Mouse (Mus musculus): ENCODE measurements around the gene Nek11. TPM values are rescaled to one million over a fixed set of nuclear protein-coding genes. Genes with fewer than 3 reads are reported as not detected.

The Nek11 gene
- total RNA-seq (2014; fragmentation: Nextera tagmentation) = not detected in 2 replicates
- total RNA-seq (2017) = not detected in 2 replicates

DNA sequence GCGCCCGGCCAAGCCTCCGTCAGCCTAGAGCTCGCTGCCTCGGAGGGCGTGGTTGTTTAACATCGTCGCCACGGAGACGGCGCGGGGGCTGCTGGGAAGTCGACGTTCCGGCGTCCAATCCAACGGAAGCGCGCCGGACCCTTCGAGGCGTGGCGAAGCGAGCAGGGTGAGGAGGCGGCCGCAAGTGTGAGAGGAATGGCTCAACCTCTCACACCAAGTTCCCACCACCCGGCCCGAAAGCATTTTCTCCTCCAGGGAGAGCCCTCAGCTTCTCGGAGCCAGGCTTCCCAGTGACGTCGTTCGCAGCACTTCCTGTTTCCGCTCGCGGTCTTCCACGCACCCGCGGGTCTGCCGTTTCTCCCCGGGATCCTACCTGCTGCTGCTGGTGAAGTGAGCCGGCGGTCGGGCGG is at the start of gene Nek11, which contains the start of gene Aste1:
Nek11 (minus strand) TSS at position 307 of the 410 bp plus-strand sequence.
Aste1 (plus strand) TSS at position 175 of the 410 bp plus-strand sequence.
- ATAC-seq (replicated peaks; ENCODE audit: low FRiP score, low TSS enrichment, poor library complexity, severe bottlenecking) = peak; percentile 99

DNA sequence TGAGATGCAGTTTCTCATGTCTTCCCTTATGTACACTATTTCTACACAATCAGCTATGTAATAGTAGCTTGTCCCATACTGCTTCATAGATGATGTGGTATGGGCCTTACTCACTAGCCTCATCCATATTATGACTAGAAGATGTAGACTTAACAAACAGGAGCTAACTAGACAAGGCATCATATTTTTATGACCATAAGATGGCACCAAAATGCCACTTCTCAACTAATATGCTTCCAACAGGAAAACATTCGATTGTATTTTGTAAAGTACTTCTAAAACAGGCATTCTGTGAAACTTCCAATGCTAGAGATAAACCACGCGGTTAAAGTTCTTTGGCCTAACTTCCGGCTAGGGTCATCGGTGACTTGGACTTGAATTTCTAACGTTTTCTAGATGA is 13.2 kb upstream of the Nek11 start:
- ATAC-seq (replicated peaks; ENCODE audit: low FRiP score, low TSS enrichment, poor library complexity, severe bottlenecking) = no peak

DNA sequence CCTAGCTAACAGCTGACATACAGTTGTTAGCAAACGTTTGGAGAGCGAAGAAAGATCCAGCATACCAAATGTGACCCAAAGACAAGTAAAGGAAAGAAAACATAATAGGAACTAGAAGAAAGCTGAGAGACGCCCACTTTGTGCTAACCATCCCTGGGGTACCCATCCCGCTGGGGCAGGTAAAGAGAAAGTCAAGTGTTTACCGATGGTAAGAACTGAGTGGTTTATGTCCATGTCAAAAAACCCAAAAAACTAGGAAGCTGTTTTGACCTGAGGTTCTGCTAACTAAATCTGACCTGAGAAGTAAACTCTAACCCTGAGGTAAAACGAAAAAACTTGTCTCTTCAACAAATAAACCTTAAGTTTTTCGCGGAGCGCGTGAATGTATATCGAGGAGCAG is 604 bp downstream of the Nek11 start:
- no peak for ATAC-seq (replicated peaks; ENCODE audit: low FRiP score, low TSS enrichment, poor library complexity, severe bottlenecking)

DNA sequence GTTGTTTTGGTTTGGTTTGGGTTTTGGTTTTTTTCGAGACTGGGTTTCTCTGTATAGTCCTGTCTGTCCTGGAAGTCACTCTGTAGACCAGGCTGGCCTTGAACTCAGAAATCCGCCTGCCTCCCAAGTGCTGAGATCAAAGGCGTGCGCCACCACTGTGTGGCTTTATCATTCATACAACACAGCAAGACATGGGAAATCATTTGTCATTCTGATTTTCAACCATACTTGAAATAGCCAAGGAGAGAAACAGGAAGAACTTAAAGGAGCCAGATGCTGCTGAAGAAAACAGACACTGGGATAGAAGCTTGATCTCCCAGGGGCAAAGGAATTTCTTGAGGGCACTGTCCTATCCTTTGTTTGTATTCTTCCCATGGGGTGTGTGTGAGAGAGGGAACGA is 4.7 kb downstream of the Nek11 start:
- no peak for ATAC-seq (replicated peaks; ENCODE audit: low FRiP score, low TSS enrichment, poor library complexity, severe bottlenecking)

DNA sequence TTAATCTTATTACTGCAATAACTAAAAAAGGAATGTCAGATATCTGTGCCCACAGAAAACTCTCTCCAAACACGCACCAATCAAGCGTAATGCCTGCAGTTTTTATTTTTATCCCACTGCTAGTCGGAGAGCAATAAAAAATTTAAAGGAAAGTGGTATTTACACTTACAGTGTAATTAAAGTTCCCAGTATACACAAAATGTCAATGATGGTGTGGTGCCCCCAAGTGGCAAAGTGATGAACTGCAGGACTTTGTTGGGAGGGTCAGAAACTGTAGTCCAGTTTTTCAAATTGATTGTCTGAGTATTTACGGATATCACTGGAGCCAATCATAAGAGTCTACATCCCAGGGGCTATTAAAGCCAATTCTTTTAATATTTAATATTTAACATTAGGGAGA is 6.0 kb downstream of the Nek11 start:
- peak; percentile 78 for ATAC-seq (replicated peaks; ENCODE audit: low FRiP score, low TSS enrichment, poor library complexity, severe bottlenecking)

DNA sequence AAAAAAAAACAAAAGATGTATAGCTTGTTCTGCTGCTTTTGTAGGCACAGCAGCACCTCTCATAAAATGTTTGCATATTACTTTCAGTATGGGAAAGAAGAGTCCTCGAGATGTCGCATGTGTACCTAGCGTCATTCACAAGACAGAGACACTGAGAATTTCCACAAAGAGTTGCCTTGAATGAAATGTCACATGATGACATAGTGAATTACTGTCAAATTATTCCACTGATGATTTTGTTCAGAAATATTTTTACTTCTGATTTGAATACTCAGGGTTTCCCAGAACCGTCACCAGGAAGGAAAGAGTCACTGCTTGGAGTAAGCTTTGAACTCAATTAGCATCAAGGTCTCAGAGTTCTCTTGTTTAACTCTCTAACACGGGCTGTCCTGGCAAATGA is 7.9 kb downstream of the Nek11 start:
- ATAC-seq (replicated peaks; ENCODE audit: low FRiP score, low TSS enrichment, poor library complexity, severe bottlenecking) = no peak

DNA sequence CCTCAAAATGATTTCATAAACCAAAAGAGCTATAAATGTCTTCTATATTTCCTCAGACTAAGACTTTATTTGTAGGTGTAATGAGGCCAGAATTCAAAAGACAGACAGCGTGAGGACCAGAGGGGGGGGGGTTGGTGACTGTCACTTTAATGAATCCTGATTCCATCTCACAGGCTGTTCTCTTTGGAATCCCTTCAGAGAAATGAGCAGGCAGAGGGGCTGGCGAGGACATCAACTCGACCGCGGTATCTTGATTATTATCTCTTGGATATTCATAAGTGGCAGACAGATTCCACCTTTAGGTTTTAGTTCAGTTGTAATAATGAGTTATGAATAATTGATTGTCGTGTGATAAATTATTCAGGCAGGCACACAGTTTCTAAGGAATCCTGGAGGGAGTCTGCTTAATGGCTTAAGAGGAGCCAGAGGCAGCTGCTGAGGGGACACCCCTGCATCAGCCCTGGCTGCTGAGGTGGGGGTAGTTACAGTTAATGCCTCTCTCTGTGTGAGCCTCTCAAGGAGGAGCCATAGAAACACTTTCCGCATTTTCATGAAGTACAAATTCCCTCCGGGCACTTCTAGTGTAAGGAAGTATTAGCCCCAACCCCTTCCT is 15.7 kb downstream of the Nek11 start:
- no peak for ATAC-seq (replicated peaks; ENCODE audit: low FRiP score, low TSS enrichment, poor library complexity, severe bottlenecking)

DNA sequence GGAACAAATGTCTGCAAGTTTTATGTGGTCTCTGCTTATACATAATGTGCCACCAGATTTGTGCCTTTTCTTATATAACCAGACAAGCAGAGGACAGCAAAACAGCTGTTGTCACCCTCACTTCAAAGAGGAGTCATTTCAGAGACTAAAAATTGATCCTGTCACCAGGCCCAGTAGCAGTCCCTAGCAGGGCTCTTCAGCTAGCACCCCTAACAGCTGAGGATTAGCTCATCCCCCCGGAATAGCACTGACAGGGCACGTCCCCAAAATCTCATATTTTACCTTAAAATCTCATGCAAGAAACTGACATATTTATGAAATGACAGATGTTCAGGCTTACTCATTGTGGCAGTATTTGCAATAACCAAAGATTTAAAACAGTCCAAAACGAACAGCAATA is 17.7 kb downstream of the Nek11 start:
- ATAC-seq (replicated peaks; ENCODE audit: low FRiP score, low TSS enrichment, poor library complexity, severe bottlenecking) = no peak

DNA sequence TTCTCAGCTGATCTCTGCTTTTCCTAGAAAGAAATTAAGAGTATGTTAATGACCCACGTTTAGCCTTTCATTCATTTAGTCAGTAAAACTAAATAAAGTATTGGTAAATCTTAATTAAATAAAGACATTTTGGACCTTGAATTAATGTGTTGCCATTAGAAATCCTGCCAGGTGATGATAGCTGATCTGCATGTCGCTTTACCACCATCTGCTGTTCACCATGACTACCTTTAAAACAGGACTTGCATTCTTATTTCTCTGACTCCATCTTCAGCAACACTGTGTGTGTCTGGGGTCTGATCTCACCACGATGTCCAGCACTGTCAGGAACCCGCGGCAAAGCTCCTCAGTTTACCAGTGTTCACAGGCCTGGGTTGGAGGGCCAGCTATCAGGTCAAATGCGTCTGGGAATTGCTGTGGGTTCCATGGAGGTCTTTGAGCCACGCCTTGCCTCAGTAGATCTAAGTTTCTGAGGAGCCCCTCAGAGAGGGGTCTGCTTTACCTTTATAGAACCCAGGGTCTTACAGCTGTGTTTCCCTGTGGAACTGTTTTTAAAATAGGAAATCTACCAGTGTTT is 18.3 kb downstream of the Nek11 start:
- no peak for ATAC-seq (replicated peaks; ENCODE audit: low FRiP score, low TSS enrichment, poor library complexity, severe bottlenecking)

DNA sequence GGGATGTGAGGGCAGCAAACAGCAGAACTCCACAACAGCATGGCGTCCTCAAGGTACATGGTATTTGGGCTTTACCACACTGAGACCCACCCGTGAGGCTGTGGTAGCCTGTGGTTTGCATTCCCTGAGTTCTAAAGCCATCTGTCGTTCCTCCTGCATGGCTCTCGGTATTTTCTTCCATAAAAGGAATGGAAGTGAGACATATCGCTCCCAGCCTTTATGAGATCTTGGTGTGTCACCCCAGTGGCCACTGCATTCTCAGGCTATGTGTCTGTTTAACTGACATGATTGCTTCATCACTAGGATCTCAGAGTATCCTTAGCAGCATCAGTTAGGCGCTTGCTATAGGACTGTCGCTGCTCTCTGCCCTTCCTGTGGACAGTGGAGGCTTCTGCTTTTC is 18.9 kb downstream of the Nek11 start:
- ATAC-seq (replicated peaks; ENCODE audit: low FRiP score, low TSS enrichment, poor library complexity, severe bottlenecking) = no peak

DNA sequence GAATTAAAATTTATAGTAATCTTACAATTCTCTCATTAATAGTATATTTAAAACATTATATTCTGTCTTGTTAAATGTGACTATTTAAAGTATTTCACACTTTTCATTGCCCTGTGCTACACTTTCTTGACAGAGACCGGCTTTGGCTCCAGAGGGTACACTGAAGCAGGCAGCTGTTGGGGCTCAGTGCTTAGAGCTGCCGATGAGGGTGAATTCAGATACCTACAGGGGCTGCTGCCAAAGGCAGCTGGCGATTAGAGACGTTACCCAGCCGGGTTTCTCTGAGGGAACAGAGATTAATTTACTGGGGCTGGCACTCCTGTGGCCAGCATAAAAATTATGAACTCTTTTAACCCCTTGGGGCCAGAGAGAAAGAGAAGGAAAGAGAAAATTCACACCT is 21.0 kb downstream of the Nek11 start:
- ATAC-seq (replicated peaks; ENCODE audit: low FRiP score, low TSS enrichment, poor library complexity, severe bottlenecking) = no peak

DNA sequence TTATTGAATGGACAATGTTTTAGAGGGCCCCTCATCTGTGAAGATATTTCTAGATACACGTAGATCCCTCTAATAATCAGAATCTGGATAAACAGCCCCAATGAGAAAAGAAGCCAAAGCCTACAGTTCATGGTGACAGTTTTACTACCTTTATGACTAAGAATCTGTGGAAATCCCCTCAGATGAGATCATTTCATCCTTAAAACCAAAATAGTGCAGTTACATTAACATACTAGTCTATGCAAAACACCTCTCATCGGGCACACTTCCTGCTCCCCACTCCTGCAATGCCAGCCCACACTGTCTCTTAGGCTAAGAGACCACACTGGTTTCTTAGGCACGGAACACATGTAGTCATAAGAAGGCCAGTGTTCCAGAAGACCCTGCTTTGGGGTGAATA is 26.7 kb downstream of the Nek11 start:
- no peak for ATAC-seq (replicated peaks; ENCODE audit: low FRiP score, low TSS enrichment, poor library complexity, severe bottlenecking)

DNA sequence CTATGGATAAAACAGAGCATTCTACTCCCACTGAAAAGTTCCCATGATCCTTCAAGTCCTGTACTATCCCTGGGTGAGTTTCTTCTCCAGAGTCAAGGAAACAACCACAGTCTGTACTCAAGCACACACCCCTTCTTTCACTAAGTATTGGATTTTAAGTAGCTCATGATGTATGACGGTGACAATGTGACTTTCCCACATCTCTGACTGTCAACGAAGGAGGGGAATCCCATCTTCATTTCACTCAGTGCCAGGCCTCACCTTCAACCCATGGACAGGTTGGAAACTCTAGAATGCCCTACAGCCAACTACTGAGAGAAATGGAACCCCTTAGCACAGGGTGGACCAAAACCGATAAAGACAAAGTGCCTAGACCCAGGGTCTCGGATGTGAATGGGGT is 29.1 kb downstream of the Nek11 start:
- ATAC-seq (replicated peaks; ENCODE audit: low FRiP score, low TSS enrichment, poor library complexity, severe bottlenecking) = no peak

DNA sequence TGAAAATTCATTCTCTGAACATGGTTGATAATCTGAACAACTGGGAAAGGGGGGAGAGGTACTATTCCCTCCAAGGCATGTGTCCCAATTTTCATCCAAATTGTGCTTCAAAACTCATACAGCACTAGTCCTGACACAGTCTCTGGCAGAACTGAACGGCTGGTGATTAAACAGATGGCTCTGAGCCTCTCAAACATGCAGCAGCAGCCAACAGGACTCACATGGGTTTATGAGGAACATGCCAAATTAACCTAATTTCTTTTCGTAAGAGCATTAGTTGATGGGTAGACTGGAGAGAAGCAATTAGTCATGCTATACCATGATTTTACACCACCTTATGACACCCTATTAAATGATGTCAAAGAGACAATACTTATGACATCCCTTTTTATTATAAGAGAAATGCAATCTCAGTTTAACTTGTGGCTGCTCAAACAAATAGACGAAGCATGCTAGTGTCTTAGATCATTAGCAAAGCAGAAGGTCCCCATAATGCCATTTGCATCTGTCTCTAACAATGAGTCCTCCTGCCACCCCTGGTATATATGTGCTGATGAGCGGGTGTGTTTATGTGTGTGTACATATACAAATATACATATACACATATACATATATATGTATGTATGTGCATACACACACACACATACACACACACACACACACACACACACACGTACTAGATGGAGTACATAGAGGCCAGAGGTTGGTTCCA is 31.6 kb downstream of the Nek11 start:
- ATAC-seq (replicated peaks; ENCODE audit: low FRiP score, low TSS enrichment, poor library complexity, severe bottlenecking) = no peak

DNA sequence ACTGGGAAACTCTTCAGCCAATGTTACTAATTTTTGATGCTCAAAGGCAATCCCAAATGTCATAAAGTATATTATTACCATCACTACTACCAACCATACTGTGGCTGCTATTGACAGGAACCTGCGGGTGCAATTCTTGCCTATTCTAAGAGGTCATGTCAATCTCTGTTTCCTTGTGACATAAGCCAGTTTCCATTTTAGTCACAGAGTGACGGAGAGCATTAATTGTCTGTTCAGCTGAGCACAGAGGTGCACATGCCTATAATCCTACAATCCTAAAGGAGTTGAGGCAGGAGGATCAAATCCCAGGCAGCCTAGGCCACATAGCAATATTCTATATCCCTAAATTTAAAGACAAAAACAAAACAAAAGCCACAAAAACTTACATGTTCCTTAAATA is 33.1 kb downstream of the Nek11 start:
- ATAC-seq (replicated peaks; ENCODE audit: low FRiP score, low TSS enrichment, poor library complexity, severe bottlenecking) = no peak

DNA sequence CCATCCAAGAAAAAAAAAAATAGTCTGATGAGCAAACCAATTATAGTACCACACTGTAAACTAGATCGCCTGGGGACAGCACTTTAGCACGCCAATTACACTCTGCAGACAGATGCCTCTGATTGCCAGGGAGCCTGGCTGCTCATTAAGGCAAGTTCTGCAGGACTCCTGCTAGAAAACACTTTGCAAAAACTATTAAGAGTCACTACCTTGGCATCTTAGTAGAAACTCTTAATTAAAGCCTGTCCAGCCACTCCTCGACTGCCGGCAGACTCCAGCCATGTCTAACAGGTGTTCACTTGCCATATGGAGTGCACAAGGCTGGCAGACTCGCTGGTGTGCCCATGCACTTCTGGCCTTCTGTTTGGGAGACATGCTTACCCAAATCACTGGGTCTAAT is 46.3 kb downstream of the Nek11 start:
- ATAC-seq (replicated peaks; ENCODE audit: low FRiP score, low TSS enrichment, poor library complexity, severe bottlenecking) = no peak

DNA sequence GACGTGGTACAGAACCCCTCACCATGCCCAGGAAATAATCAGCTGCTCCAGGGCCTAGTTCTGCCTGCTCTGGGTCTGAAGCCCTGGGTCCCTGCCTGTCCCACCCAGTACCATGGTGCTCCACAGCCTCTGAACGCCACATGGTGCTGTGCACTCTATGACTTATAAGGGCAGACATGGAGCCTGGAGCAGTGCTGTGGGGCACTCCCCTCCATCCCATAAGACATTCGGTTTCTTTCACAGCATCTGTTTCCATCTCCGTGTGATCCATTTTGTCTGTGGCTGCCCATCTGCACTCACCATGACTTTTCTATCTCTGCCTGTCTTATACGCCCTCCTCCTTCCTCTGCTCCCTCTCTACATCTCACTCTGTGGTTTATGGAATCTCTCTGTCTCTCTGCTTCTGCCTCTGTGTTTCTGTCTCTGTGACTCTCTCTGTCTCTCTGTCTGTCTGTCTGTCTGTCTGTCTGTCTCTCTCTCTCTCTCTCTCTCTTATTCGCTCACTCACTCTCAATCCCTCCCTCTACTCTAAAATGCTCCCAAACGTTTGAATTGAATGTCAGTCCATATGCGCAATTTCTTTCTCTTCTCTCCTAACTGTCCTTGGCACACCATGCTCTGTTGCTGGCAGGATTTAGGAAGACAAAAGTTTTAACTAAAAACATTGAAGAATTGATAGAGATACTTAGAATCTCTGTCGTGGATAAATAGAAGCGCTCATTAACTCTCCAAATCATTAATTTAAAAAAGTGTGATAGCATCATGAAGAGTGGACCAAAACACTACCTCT is 46.9 kb downstream of the Nek11 start:
- no peak for ATAC-seq (replicated peaks; ENCODE audit: low FRiP score, low TSS enrichment, poor library complexity, severe bottlenecking)

DNA sequence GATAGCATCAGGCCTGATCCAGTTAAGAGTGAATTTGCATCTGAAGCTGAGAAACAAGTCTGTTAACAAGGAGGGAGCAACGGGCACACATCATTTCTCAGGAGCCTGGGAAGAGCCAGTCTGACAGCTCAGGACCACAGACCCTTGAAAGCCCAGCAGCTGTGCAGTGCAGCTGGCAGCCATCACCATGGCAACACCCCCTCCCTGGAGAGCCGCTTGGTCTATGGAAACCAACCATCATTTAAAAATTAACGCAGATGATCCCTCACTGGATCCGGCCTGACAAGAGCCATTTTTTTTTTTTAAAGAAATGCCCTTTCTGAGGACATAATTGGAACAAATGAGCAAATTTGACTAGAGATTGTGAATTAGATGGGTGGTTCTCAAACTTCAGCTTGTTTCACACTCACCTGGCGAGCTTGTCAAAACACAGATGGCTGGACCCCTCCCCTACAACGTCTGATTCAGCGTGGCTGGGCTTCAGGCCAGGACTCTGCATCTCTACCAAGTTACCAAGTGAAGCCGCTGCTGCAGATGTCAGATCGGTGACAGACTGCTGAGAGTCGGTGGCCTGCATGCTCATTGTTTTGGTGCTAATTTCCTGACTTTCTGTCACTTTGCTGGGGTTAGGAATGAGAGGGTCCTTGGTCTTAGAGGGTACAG is 52.2 kb downstream of the Nek11 start:
- no peak for ATAC-seq (replicated peaks; ENCODE audit: low FRiP score, low TSS enrichment, poor library complexity, severe bottlenecking)

DNA sequence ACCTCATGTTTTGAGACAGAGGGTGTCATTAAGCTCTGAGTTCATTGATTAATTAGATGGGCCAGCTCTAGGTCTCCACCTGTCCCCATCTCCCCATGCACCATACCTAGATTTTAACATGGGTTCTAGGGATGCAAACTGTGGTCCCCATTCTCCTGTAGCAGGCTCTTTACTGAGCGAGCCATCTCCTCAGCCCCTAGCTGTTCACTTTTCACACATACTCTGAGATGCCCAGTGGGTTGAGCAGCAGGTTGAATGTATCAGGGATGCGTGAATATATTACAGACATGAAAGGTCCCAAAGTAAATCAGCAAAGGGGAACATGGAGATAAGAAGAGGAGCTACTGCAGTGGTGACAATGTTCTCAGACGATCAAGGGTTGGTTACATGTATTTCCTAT is 52.8 kb downstream of the Nek11 start:
- no peak for ATAC-seq (replicated peaks; ENCODE audit: low FRiP score, low TSS enrichment, poor library complexity, severe bottlenecking)

Data from megakaryocyte-erythroid progenitor cell, adult 5-6 weeks (primary cell).